Mouse (Mus musculus) MEL (cell line): ENCODE measurements around the gene Xpnpep1. TPM values are rescaled to one million over a fixed set of nuclear protein-coding genes. Genes with fewer than 3 reads are reported as not detected.

Experiments used
- DNase-seq: peaks from one replicate; pipeline ENCODE4 v3.0.0; 2011; ENCODE audit warnings: low read depth, low spot score
- H3K27ac ChIP-seq: 2 replicates; pipeline ENCODE4 v1.5.1; 2012; ENCODE audit warnings: low read depth, mild to moderate bottlenecking, control low read depth, low read length, moderate library complexity; ENCODE audit not compliant: control insufficient read depth
- H3K27me3 ChIP-seq, 2 experiments: fragments of 150-350 bp in 1 of 2; sonication (generic) in 1 of 2; 2 replicates each; pipeline ENCODE4 v1.6.1; 2012; ENCODE audit warnings: low read length in 2 of 2, mild to moderate bottlenecking in 2 of 2, improper control_type of control experiment in 1 of 2, moderate library complexity in 1 of 2; ENCODE audit not compliant: insufficient read depth in 2 of 2, control insufficient read depth in 1 of 2
- H3K36me3 ChIP-seq, 2 experiments: 2 replicates each; pipeline ENCODE4 v1.6.1; 2012 to 2014; ENCODE audit warnings: low read length in 2 of 2, improper control_type of control experiment in 1 of 2, inconsistent platforms in 1 of 2, mild to moderate bottlenecking in 1 of 2; ENCODE audit not compliant: insufficient read depth in 2 of 2, control insufficient read depth in 1 of 2
- H3K4me1 ChIP-seq, 2 experiments: fragments of 150-350 bp in 1 of 2; sonication (generic) in 1 of 2; 2 replicates each; pipeline ENCODE4 v1.6.1; 2012; ENCODE audit warnings: low read length in 2 of 2, improper control_type of control experiment in 1 of 2, mild to moderate bottlenecking in 1 of 2; ENCODE audit not compliant: insufficient read depth in 2 of 2, control insufficient read depth in 1 of 2
- H3K4me3 ChIP-seq, 2 experiments: fragments of 150-350 bp in 1 of 2; sonication (generic) in 1 of 2; 2 replicates each; pipeline ENCODE4 v1.5.1; 2012; ENCODE audit warnings: low read depth in 2 of 2, low read length in 2 of 2, mild to moderate bottlenecking in 2 of 2, moderate library complexity in 2 of 2, control low read depth in 1 of 2, improper control_type of control experiment in 1 of 2; ENCODE audit not compliant: control insufficient read depth in 1 of 2, insufficient read depth in 1 of 2
- H3K79me2 ChIP-seq: 2 replicates; pipeline ENCODE4 v1.6.1; 2012; ENCODE audit warnings: mild to moderate bottlenecking, low read length, moderate library complexity; ENCODE audit not compliant: control insufficient read depth, poor library complexity, insufficient read depth
- H3K9ac ChIP-seq: 2 replicates; pipeline ENCODE4 v1.6.1; 2012; ENCODE audit warnings: low read depth, mild to moderate bottlenecking, control low read depth, low read length, moderate library complexity; ENCODE audit not compliant: control insufficient read depth, poor library complexity, severe bottlenecking
- H3K9me3 ChIP-seq: fragments of 150-350 bp; sonication (generic); replicated peaks from 2 replicates; pipeline ENCODE4 v1.6.1; 2012; ENCODE audit warnings: mild to moderate bottlenecking, low read length, improper control_type of control experiment, moderate library complexity; ENCODE audit not compliant: insufficient read depth
- CTCF ChIP-seq, 3 experiments: IDR thresholded peaks in 2 of 3; conservative IDR thresholded peaks in 1 of 3; 2 replicates each; pipeline ENCODE4 v1.5.1; 2011 to 2012; ENCODE audit warnings: low read length in 3 of 3, low read depth in 2 of 3, mild to moderate bottlenecking in 2 of 3, improper control_type of control experiment in 1 of 3, inconsistent platforms in 1 of 3, mixed read lengths in 1 of 3, moderate library complexity in 1 of 3; ENCODE audit not compliant: control insufficient read depth in 1 of 3, insufficient read depth in 1 of 3, poor library complexity in 1 of 3, severe bottlenecking in 1 of 3
- GATA1 ChIP-seq: IDR thresholded peaks from 2 replicates; pipeline ENCODE4 v1.6.1; 2011; ENCODE audit warnings: low read depth, low read length, improper control_type of control experiment
- MAFK ChIP-seq: IDR thresholded peaks from 2 replicates; pipeline ENCODE4 v1.6.1; 2011; ENCODE audit warnings: low read depth, mild to moderate bottlenecking, low read length, improper control_type of control experiment, borderline replicate concordance
- MYB ChIP-seq: IDR thresholded peaks from 2 replicates; pipeline ENCODE4 v1.6.1; 2011; ENCODE audit warnings: mild to moderate bottlenecking, low read depth, low read length, improper control_type of control experiment
- MYC ChIP-seq: IDR thresholded peaks from 2 replicates; pipeline ENCODE4 v1.6.1; 2011; ENCODE audit warnings: low read depth, mild to moderate bottlenecking, low read length, improper control_type of control experiment, moderate library complexity
- NRF1 ChIP-seq: IDR thresholded peaks from 2 replicates; pipeline ENCODE4 v1.6.1; 2014; ENCODE audit warnings: low read depth, mild to moderate bottlenecking, inconsistent platforms, low read length, improper control_type of control experiment, moderate library complexity; ENCODE audit not compliant: poor library complexity, insufficient read depth, severe bottlenecking
- RAD21 ChIP-seq: IDR thresholded peaks from 2 replicates; pipeline ENCODE4 v1.6.1; 2011; ENCODE audit warnings: mild to moderate bottlenecking, low read depth, low read length, improper control_type of control experiment
- SMC3 ChIP-seq: IDR thresholded peaks from 2 replicates; pipeline ENCODE4 v1.6.1; 2011; ENCODE audit warnings: low read depth, low read length, improper control_type of control experiment
- TCF12 ChIP-seq: IDR thresholded peaks from 2 replicates; pipeline ENCODE4 v1.6.1; 2014; ENCODE audit warnings: low read depth, mild to moderate bottlenecking, inconsistent platforms, low read length, improper control_type of control experiment, moderate library complexity
- ZC3H11A ChIP-seq: IDR thresholded peaks from 2 replicates; pipeline ENCODE4 v1.6.1; 2012; ENCODE audit warnings: low read depth, mild to moderate bottlenecking, inconsistent platforms, low read length, improper control_type of control experiment
- polyA plus RNA-seq, 2 experiments: library from polyadenylated mRNA; stranded (reverse) in 1 of 2; unstranded in 1 of 2; fragments of >175 nt in 1 of 2; fragments of >200 nt in 1 of 2; gene quantifications; 2 replicates each; pipeline versions ENCODE4 v1.2.1 to v1.2.4; 2012; ENCODE audit warnings: low replicate concordance in 2 of 2, low read depth in 1 of 2; ENCODE audit not compliant: insufficient read length in 2 of 2, insufficient read depth in 1 of 2, missing spikeins in 1 of 2
- total RNA-seq: library from RNA; depleted of rRNA; stranded (reverse); fragments of 300-350 nt; gene quantifications from 2 replicates; pipeline ENCODE4 v1.2.3, GENCODE M21; 2012

The Xpnpep1 gene
- total and polyA plus RNA-seq, 3 experiments = 428 to 531 (median 526) TPM

DNA sequence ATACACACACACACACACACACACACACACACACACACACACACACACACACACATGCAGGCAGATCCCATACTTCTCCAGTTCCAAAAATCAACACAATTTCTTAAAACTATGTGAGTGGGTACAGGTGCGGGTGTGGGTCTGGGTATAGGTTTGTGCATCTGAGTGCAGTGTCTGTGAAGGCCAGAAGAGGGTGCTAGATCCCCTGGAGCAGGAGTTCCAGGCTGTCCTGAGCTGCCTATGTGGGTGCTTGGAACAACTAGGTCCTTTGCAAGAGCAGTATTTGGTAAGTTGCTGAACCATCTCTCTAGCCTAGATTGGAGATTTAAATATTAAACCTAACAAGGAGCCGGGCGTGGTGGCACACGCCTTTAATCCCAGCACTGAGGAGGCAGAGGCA, 33.5 kb upstream of the Xpnpep1 start:
- H3K79me2 ChIP-seq = no peaks in the 10 kb centered on the region
- TF ChIP-seq ZC3H11A (peak; percentile 81), GATA1 (no peak), RAD21 (peak; percentile 80), SMC3 (peak; percentile 81), CTCF (IDR thresholded peaks at IDR 0.05 in 2 of 3, conservative IDR thresholded peaks at IDR 0.05 in 1 of 3; ENCODE audit: control insufficient read depth in 1 of 3, insufficient read depth in 1 of 3, low read depth in 2 of 3, low read length in 3 of 3, poor library complexity in 1 of 3, severe bottlenecking in 1 of 3) (peak; percentile 71 to 82 (median 73))
- no peak overlapping the region for H3K4me3 ChIP-seq
- 0 out of 4 replicates have a peak, but pooled peaks cover 0 to 2% of the 10 kb centered on the region in 2 experiments for H3K36me3 ChIP-seq
- no peaks in the 10 kb centered on the region for H3K9me3 ChIP-seq
- H3K9ac ChIP-seq = no peak overlapping the region
- no peaks in the 10 kb centered on the region for H3K27me3 ChIP-seq
- no peak overlapping the region for H3K27ac ChIP-seq
- peak; percentile 67 for DNase-seq
- H3K4me1 ChIP-seq = no peaks in the 10 kb centered on the region; a peak in 1 of 4 replicates

DNA sequence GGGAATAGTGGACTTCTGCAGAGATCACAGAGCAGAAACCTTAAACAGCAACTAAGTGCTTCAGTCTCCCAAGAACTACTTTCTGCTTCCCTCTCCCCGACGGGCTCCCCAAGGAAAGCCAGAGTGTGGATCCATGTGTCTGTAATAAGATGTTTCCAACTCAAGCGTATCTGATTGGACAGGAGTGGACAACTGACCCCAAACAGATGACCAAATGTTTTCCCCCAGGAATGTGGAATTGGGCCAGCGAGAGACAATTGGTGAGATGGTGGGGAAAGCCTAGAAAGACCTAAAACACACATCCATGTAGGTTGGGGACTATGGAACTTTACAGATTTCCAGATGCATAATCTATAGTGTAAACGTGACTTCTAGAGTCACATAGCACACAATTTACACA, 32.4 kb upstream of the Xpnpep1 start:
- Histone ChIP-seq H3K36me3 (0 out of 4 replicates have a peak, but pooled peaks cover 0 to 2% of the 10 kb centered on the region in 2 experiments), H3K9ac (no peak overlapping the region), H3K4me1 (no peaks in the 10 kb centered on the region; a peak in 1 of 4 replicates), H3K27me3 (no peaks in the 10 kb centered on the region), H3K79me2 (no peaks in the 10 kb centered on the region), H3K4me3 (no peak overlapping the region), H3K9me3 (no peaks in the 10 kb centered on the region), H3K27ac (no peak overlapping the region)
- no peak for TF ChIP-seq NRF1
- TF ChIP-seq MYB = no peak
- no peak for TF ChIP-seq TCF12
- no peak for TF ChIP-seq RAD21
- no peak for TF ChIP-seq MAFK
- DNase-seq = no peak

DNA sequence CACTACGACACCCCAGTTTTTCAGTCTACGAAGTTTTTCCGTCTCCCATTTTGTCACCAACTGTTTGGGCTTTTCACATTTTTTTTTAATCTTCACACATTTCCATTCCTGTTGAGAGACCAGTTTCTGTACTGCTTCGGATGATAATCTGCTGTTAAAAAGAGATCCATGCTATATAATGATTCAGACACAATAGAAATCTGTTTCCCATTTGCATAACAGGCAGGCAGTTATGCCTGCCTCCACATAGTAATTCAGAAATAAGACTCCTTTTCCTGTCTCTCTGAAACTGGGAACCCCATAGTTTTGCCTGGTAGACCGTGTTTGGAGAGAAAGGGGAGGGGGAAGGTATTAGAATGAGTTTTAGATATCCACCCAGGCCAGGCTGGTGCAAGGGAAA, 31.6 kb upstream of the Xpnpep1 start:
- H3K36me3 ChIP-seq = 0 out of 4 replicates have a peak, but pooled peaks cover 0 to 2% of the 10 kb centered on the region in 2 experiments
- no peaks in the 10 kb centered on the region for H3K79me2 ChIP-seq
- no peak overlapping the region for H3K9ac ChIP-seq
- H3K27me3 ChIP-seq = no peaks in the 10 kb centered on the region
- no peak for TF ChIP-seq MYC
- no peak overlapping the region for H3K27ac ChIP-seq
- H3K9me3 ChIP-seq = no peaks in the 10 kb centered on the region
- DNase-seq = no peak
- H3K4me3 ChIP-seq = no peak overlapping the region
- no peaks in the 10 kb centered on the region; a peak in 1 of 4 replicates for H3K4me1 ChIP-seq
